Mouse (Mus musculus) hindbrain, embryonic 11.5 days (tissue): Measurements from ENCODE around the gene Adcy9. TPM values are rescaled to one million over a fixed set of nuclear protein-coding genes. Genes with fewer than 3 reads are reported as not detected.

ENCODE experiments used
- ATAC-seq: fragments of 200-750 bp; cut with Nextera tagmentation; 2 replicates; pipeline ENCODE4 v1.8.0; 2017; ENCODE audit warnings: mild to moderate bottlenecking, moderate TSS enrichment, moderate library complexity; ENCODE audit not compliant: low FRiP score
- DNase-seq: peaks from one replicate; pipeline ENCODE4 v3.0.0-alpha.2; 2015; ENCODE audit warnings: low spot score
- H3K27ac ChIP-seq: fragments of 300-500 bp; sonication (generic); 2 replicates; pipeline ENCODE4 v1.5.1; 2014; ENCODE audit warnings: mild to moderate bottlenecking, low read depth, low read length
- H3K27me3 ChIP-seq: fragments of 300-500 bp; sonication (generic); 2 replicates; pipeline ENCODE4 v1.6.1; 2014; ENCODE audit warnings: mild to moderate bottlenecking, low read length, moderate library complexity, mixed read lengths; ENCODE audit not compliant: control insufficient read depth, insufficient read depth
- H3K36me3 ChIP-seq: fragments of 300-500 bp; sonication (generic); 2 replicates; pipeline ENCODE4 v1.6.1; 2014; ENCODE audit warnings: mild to moderate bottlenecking, low read length, moderate library complexity, mixed read lengths; ENCODE audit not compliant: control insufficient read depth, insufficient read depth
- H3K4me1 ChIP-seq: fragments of 300-500 bp; sonication (generic); replicated peaks from 2 replicates; pipeline ENCODE4 v1.6.1; 2014; ENCODE audit warnings: low read length, mixed read lengths; ENCODE audit not compliant: control insufficient read depth, insufficient read depth
- H3K4me2 ChIP-seq: fragments of 300-500 bp; sonication (generic); replicated peaks from 2 replicates; pipeline ENCODE4 v1.6.1; 2014; ENCODE audit warnings: mild to moderate bottlenecking, low read depth, low read length
- H3K4me3 ChIP-seq: fragments of 300-500 bp; sonication (generic); 2 replicates; pipeline ENCODE4 v1.5.1; 2014; ENCODE audit warnings: low read depth, low read length
- H3K9ac ChIP-seq: fragments of 300-500 bp; sonication (generic); 2 replicates; pipeline ENCODE4 v1.6.1; 2014; ENCODE audit warnings: low read depth, low read length
- H3K9me3 ChIP-seq: fragments of 300-500 bp; sonication (generic); 2 replicates; pipeline ENCODE4 v1.6.1; 2016; ENCODE audit warnings: low read length; ENCODE audit not compliant: control insufficient read depth
- WGBS: fragments of 180-500 bp; shearing (Covaris S2); extraction: QIAGEN DNeasy Blood & Tissue Kit; methylation state at CpG from one replicate; pipeline ENCODE4 v1.1.7; 2014; 5-methylcytosine and 5-hydroxymethylcytosine counted together
- polyA plus RNA-seq: library from polyadenylated mRNA; unstranded; fragments of >200 nt; fragmentation: Nextera tagmentation; extraction: Ambion mirVana; gene quantifications from 2 replicates; pipeline ENCODE4 v1.2.1, GENCODE M21; 2014

The Adcy9 gene
- polyA plus RNA-seq, 1 experiment from 2014 or later = 1.7 TPM

DNA sequence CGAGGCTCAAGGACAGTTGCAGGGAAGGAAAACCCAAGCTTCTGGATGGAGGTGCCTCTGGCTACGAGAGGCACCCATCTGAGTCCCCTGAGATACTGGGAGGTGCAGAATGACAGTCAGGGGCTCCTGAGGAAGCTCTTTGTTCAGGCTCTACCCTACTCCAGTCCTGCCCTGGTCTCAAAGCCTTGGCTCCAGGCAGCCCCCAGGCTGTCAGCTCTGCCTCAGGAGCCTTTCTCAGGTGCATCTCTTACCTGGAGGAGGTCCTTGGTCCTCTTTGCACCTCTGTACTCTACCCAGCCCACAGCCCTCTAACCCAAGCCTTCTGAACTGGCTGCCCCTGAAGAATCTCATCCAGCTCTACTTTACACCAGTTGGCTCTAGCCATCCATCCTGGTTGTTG lies 108.3 kb downstream of the Adcy9 start:
- Histone ChIP-seq H3K27ac (no peak overlapping the region), H3K4me2 (no peak overlapping the region), H3K4me3 (no peak overlapping the region), H3K9me3 (no peaks in the 10 kb centered on the region), H3K4me1 (no peaks in the 10 kb centered on the region), H3K27me3 (no peaks in the 10 kb centered on the region), H3K36me3 (no peaks in the 10 kb centered on the region), H3K9ac (no peak overlapping the region)
- no peak for DNase-seq
- 68% methylated on average over 2 of the region's 2 CpGs for WGBS
- no peak for ATAC-seq

DNA sequence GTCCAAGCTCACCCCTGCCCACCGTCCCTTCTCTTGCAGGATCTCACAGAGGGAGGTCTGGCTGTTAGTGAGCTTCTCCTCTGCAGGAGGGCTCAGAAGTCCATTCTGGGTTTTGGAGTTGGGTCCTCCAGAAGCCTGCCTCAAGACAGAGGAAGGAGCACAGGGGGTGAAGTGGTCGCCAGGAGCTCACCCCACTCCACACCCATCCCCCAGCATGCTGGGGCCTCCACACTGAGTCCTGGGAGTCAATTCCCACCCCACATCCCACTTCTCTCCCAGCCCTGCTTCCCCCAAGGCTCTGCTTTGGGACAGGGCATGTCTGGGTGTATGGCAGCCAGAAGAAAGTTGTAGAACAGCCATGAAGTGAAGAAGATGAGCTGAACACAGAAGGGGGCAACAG lies 108.7 kb downstream of the Adcy9 start:
- WGBS = 46% methylated on average over 2 of the region's 2 CpGs
- Histone ChIP-seq H3K4me3 (no peak overlapping the region), H3K4me1 (no peaks in the 10 kb centered on the region), H3K4me2 (no peak overlapping the region), H3K27me3 (no peaks in the 10 kb centered on the region), H3K9ac (no peak overlapping the region), H3K27ac (no peak overlapping the region), H3K9me3 (no peaks in the 10 kb centered on the region), H3K36me3 (no peaks in the 10 kb centered on the region)
- no peak for DNase-seq
- ATAC-seq = no peak

DNA sequence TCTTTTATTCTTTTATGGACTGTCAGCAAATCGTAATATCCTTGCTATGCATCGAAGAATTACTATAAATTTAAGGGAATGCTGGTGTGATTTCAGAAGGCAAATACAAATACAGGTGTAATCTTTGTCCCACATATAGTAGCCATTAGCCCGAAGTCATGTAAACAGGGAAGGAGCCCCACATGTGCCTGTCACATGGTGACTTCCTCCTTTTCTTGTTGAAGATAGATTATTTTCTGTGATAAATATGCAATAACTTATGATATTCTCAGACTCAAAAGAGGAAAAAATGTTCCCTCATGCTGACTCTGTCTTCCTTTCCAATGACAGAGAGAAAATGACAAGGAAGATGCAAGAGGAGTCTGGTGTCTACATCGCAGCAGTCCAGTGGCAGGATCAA lies 112.5 kb downstream of the Adcy9 start:
- WGBS = 89% methylated on average over 4 of the region's 4 CpGs

DNA sequence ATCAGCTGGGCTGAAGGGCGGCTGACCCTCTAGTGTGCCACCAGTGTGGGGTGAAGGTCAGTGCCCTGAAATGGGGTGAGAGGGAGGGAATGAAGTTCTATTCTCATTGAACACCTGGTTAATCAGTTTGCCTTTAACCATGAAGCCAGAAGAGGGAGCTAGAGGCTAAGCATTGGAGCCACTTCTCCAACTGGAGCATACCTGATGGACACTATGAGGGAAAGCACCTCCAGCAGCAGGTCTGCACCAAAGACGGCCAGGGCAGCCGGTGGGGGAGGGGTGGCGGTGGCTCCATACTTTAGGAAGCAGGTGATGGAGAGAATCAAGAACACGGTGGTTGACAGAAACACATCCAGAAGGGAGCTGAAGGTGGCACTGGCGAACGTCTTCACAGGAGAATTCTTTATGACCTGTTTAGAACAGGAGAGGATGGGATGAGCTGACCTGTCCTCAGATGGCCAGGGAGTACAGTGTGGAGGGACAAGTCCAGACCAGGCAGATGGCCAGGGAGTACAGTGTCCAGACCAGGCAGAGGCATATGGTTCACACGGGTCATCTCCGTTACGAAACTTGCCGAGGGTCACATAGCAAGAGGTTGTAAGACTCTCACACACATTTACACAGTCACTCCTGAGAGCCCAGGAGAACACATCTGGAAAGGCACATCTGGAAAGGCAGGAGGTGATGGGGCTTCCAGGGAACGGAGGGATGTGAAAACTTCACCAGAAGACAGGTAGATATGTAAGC lies 115.9 kb downstream of the Adcy9 start:
- no peak overlapping the region for H3K4me3 ChIP-seq
- H3K9ac ChIP-seq = no peak overlapping the region
- WGBS = 68% methylated on average over 12 of the region's 12 CpGs
- H3K4me1 ChIP-seq = no peaks in the 10 kb centered on the region
- H3K4me2 ChIP-seq = no peak overlapping the region
- peak; percentile 24 for DNase-seq
- no peaks in the 10 kb centered on the region for H3K9me3 ChIP-seq
- no peak for ATAC-seq
- no peaks in the 10 kb centered on the region for H3K27me3 ChIP-seq
- no peak overlapping the region for H3K27ac ChIP-seq
- H3K36me3 ChIP-seq = no peaks in the 10 kb centered on the region

More for the DNA sequence above, 112.5 kb downstream of the Adcy9 start:
- Histone ChIP-seq H3K9ac (no peak overlapping the region), H3K36me3 (no peaks in the 10 kb centered on the region), H3K27me3 (no peaks in the 10 kb centered on the region), H3K4me3 (no peak overlapping the region), H3K4me1 (no peaks in the 10 kb centered on the region), H3K9me3 (no peaks in the 10 kb centered on the region), H3K4me2 (no peak overlapping the region), H3K27ac (no peak overlapping the region)
- DNase-seq = no peak
- no peak for ATAC-seq

DNA sequence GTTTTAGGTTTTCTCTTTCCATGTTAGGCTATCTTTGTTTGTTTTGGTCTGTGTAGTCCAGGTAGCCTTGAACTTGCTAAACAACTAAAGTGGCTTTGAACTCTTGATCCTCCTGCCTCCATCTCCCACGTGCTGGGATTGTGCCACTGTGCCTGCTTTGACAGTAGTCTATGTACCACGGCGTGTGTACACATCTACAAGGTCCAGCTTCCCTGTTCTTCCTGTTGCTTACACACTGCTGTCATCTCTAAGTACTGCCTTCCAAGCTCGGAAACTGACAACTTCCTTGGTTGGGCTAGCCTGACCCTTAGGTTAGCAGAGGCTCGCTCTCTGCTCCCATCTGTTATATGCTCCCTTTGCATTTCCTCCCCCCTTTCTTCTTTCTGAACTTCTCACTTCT lies 116.7 kb downstream of the Adcy9 start:
- Histone ChIP-seq H3K4me2 (no peak overlapping the region), H3K9me3 (no peaks in the 10 kb centered on the region), H3K27ac (no peak overlapping the region), H3K27me3 (no peaks in the 10 kb centered on the region), H3K36me3 (no peaks in the 10 kb centered on the region), H3K9ac (no peak overlapping the region), H3K4me3 (no peak overlapping the region), H3K4me1 (no peaks in the 10 kb centered on the region)
- ATAC-seq = no peak
- no peak for DNase-seq
- 83% methylated on average over 5 of the region's 5 CpGs for WGBS

DNA sequence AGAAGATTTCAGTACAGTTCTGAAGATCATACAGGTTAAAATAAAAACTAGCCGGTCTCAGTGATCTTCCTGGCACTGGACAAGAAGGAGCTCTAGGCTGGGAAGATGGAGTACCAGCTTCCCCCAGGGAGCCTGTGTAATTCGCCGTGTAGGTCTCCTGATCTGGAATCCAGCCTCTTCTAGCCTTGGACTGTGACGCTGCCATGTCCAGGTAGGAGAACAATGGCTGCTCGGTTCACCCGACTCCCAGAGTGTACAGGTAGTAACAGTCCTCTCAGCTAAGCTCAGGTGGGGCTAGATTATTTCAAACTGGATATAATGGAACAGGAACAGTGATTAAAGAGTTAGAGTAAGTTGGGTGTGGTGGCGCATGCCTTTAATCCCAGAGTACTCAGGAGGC lies 120.0 kb downstream of the Adcy9 start:
- Histone ChIP-seq H3K27ac (no peak overlapping the region), H3K9ac (no peak overlapping the region), H3K36me3 (no peaks in the 10 kb centered on the region), H3K27me3 (no peaks in the 10 kb centered on the region), H3K4me2 (no peak overlapping the region), H3K4me1 (no peaks in the 10 kb centered on the region), H3K4me3 (no peak overlapping the region), H3K9me3 (no peaks in the 10 kb centered on the region)
- 90% methylated on average over 7 of the region's 7 CpGs for WGBS
- no peak for ATAC-seq
- DNase-seq = no peak

DNA sequence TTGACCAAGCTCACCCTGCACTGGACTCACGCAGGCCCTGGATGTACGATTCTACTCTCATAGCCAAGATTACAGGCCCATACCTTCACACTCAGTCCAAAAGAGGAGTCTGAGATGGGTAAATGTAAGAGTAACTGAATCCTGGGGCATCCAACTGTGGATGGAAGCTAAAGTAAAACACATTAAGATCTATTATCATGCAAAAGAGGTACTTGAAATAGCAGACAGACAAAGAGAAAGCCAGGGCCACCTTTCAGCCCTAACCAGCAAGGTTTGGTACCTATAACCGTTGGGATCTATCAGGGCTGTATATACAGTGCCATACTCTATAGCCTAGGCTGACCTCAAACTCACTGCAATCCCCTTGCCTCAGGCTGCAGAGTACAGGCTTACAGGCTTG lies 127.0 kb downstream of the Adcy9 start:
- Histone ChIP-seq H3K4me1 (no peaks in the 10 kb centered on the region), H3K36me3 (no peaks in the 10 kb centered on the region), H3K9ac (no peak overlapping the region), H3K4me2 (no peak overlapping the region), H3K9me3 (no peaks in the 10 kb centered on the region), H3K27me3 (no peaks in the 10 kb centered on the region), H3K27ac (no peak overlapping the region), H3K4me3 (no peak overlapping the region)
- DNase-seq (no peak), ATAC-seq (no peak)
- 82% methylated on average over 3 of the region's 3 CpGs for WGBS

DNA sequence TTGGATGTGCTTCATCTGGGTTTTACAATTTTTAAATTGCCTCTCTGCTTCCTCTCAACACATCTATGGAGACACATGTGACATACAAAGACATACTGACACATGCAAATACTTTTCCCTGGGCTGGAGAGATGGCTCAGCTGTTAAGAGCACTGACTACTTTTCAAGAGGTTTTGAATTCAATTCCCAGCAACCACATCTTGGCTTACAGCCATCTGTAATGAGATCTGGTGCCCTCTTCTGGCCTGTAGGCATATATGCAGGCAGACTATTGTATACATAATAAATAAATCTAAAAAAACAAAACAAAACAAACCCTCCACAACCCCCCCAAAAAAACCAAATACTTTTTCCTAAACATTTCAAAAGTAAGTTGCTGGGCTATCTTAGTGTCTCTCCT lies 130.8 kb downstream of the Adcy9 start:
- ATAC-seq = no peak
- Histone ChIP-seq H3K27me3 (no peaks in the 10 kb centered on the region), H3K4me1 (no peaks in the 10 kb centered on the region), H3K4me2 (no peak overlapping the region), H3K9me3 (no peaks in the 10 kb centered on the region), H3K4me3 (no peak overlapping the region), H3K36me3 (no peaks in the 10 kb centered on the region), H3K9ac (no peak overlapping the region), H3K27ac (no peak overlapping the region)
- no peak for DNase-seq

DNA sequence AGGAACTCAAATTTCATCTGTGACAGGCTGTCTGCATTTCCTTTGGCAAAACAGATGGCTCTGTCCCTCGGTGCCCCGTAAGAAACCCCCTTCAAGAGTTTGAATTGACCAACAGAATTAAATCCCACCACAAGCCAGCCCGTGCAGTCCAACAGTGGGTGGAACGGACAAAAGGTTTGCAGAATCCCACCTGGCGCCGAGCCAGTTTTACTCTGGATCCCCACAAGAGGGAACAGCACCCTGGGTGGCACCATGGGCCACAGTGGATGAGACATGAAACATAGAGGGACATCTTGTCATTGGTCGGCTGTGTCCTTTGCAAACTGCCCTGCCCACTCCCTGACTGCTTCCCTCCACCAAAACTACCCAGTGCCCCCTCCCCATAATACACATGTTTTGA lies 133.7 kb downstream of the Adcy9 start:
- Histone ChIP-seq H3K27me3 (no peaks in the 10 kb centered on the region), H3K9me3 (no peaks in the 10 kb centered on the region), H3K4me3 (no peak overlapping the region), H3K9ac (no peak overlapping the region), H3K4me2 (no peak overlapping the region), H3K27ac (no peak overlapping the region), H3K4me1 (no peaks in the 10 kb centered on the region), H3K36me3 (no peaks in the 10 kb centered on the region)
- 88% methylated on average over 7 of the region's 7 CpGs for WGBS
- ATAC-seq (no peak), DNase-seq (no peak)
